Mouse (Mus musculus) left cerebral cortex, postnatal 36 days (tissue): ENCODE measurements around the gene Tmem126a. TPM values are rescaled to one million over a fixed set of nuclear protein-coding genes. Genes with fewer than 3 reads are reported as not detected.

Experiments used
- DNase-seq, 2 experiments: peaks; one replicate each; pipeline ENCODE4 v3.0.0; 2021 to 2022; ENCODE audit warnings: low spot score in 2 of 2, mixed read lengths in 1 of 2
- intact Hi-C: fragments of 180-260 bp; cut with DNase I; formaldehyde crosslinking; loops from one replicate; pipeline ENCODE4 v1.15.1; 2025
- total RNA-seq, 2 experiments: library from RNA; stranded (reverse); gene quantifications; 2 replicates each; pipeline ENCODE4 v1.2.3; 2021

Gene Tmem126a
- total RNA-seq, 2 experiments from 2014 or later: 38.2 to 39.1 TPM

GRCm38 (mm10) chr7:90426020-90427001, 30.7 kb downstream of the Tmem126a start, which contains the start of gene Ccdc89:
Gene Ccdc89, plus strand, starts transcription at chr7:90426577.
- DNase-seq: peak; percentile 80 to 82
- intact Hi-C loops: loop anchor here (10.0 kb wide), 1 partner anchor 442 kb away; the partner anchor contains the start of gene Eed

DNA sequence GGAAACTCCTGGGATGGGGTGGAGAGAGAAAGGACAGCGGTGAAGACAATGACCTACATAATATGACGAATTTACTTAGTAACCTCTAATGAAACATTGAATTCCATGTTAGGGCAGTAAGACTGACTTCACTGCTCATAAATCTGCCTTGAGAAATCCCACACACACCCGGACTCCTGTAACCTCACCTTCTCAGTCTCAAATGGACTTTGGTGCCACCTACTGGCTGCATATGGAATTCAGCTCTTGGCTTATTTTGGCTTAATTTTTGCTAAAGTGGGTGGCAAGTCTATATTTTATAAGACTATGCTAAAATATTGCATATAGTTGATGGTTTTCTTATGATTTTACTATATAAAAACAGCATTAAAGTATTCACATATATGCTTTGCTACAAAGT, 47.1 kb downstream of the Tmem126a start:
- intact Hi-C loops: loop anchor here (5.0 to 10.0 kb wide), 2 partner anchors 133 to 415 kb away; no protein-coding TSS in a partner anchor
- DNase-seq: peak; percentile 48 to 49

Other genes starting within 250 kb of the Tmem126a start
- gene Ccdc83, start 191.5 kb downstream of the Tmem126a start, total RNA-seq: not detected
- gene Sytl2, start 155.0 kb downstream of the Tmem126a start, total RNA-seq: 100 to 1,000 TPM in 1 of 2 experiments, 10 to 100 TPM in 1; 99.1 to 108 TPM
- under 1 TPM; 0.79 to 0.94 TPM for gene Ccdc89, start 30.7 kb downstream of the Tmem126a start, total RNA-seq
- 10 to 100 TPM; 72.3 to 88.7 TPM for gene Crebzf, start 14.5 kb downstream of the Tmem126a start, total RNA-seq
- 10 to 100 TPM; 22.8 to 25.1 TPM for gene Tmem126b, start 18.8 kb upstream of the Tmem126a start, total RNA-seq
- 100 to 1,000 TPM; 277 to 316 TPM for gene Dlg2, start 19.4 kb upstream of the Tmem126a start, total RNA-seq